Comparison of ENCODE assay signal across 23 mouse cellular contexts in the genomic region with DNA sequence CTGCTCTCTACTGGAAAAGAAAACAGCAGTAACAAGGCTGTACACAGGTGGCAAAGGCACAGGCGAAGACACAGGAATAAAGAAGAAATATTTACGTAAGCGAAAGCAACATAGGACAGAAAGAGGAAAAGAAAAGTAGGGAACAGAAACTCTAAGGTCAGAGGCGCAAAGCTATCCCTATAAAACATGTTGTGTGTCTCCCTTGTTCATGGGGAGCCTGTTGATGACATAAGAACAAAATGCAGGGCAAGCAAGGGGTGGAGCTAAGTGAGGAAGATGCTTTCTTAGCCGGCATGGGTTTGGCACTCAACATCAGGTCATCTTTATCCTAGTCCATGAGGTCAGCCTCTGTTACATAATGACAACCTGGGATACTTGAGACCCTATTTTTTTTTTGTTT. TPM values are rescaled to one million over a fixed set of nuclear protein-coding genes. Genes with fewer than 3 reads are reported as not detected.
DNase-seq lines count a peak whose midpoint lies in the region; ATAC-seq and TF ChIP-seq lines count a peak whose summit lies in the region.
"Had no signal": no experiment of that assay in that cellular context is flagged by ENCODE, and none has a peak within 500 bp of the region (broad histone marks: within the 10 kb centered on the region; RNA-seq: fewer than 3 reads in every experiment).

No protein-coding gene starts in this region.

- H3K36me3 ChIP-seq in heart, adult 2 months (ENCODE audit: control insufficient read depth, insufficient read depth, low read length): peaks cover 6% of the 10 kb centered on the region

- no peak overlapping the region for H3K4me3 ChIP-seq in heart, adult 2 months

- intact Hi-C loops in heart, adult 2 months (cut with DNase I): no loop called here
- intact Hi-C loops in left cerebral cortex, postnatal 10 days (cut with DNase I): no loop called here

- H3K27me3 ChIP-seq in heart, adult 2 months (ENCODE audit: control insufficient read depth, insufficient read depth, low read length): no peaks in the 10 kb centered on the region
- H3K27me3 ChIP-seq: CH12.LX, Patski had no signal

- DNase-seq in A20 (ENCODE audit: low read depth, low spot score): peak; percentile 33
- no peak for DNase-seq in right cerebral cortex, postnatal 10 days (ENCODE audit: low spot score in 2 of 2)
- DNase-seq in heart, adult 2 months: no peak
- DNase-seq in left cerebral cortex, postnatal 10 days (ENCODE audit: extremely low spot score in 1 of 2, low spot score in 2 of 2): no peak
- DNase-seq in adrenal gland, adult 18-20 months (ENCODE audit: low spot score in 2 of 2): no peak
- DNase-seq: adrenal gland, adult 2 months; adrenal gland, adult 8-10 months; adrenal gland, postnatal 10 days; adrenal gland, postnatal 14 days; adrenal gland, postnatal 25 days; adrenal gland, postnatal 36 days; B cell, adult 2 months; cerebellum, adult 11 months; cerebellum, adult 11-12 months; cerebellum, adult 18-20 months; cerebellum, adult 2 months had no signal

- TF ChIP-seq POLR2A in heart, adult 2 months (IDR thresholded peaks at IDR 0.05; ENCODE audit: insufficient read depth, low read depth, low read length): no peak

- TF ChIP-seq EP300 in heart, adult 2 months (IDR thresholded peaks at IDR 0.05; ENCODE audit: insufficient read depth, low read depth, low read length): no peak

- H3K4me1 ChIP-seq in heart, adult 2 months (ENCODE audit: control insufficient read depth, insufficient read depth, low read length): peaks cover 11% of the 10 kb centered on the region

- peaks cover 5% of the 10 kb centered on the region; the same call in 1 of the 2 replicates for H3K79me2 ChIP-seq in heart, adult 2 months (replicated peaks; ENCODE audit: control insufficient read depth, insufficient read depth, low read length)

- 82% methylated on average over 5 of the region's 5 CpGs for WGBS in heart, adult 2 months

- peak; percentile 87 for ATAC-seq in granulocyte monocyte progenitor cell, adult 5-6 weeks (replicated peaks; ENCODE audit: poor library complexity, severe bottlenecking)
- ATAC-seq in megakaryocyte, adult 5-6 weeks (ENCODE audit: poor library complexity, severe bottlenecking): peak; percentile 67
- ATAC-seq in megakaryocyte progenitor cell, adult 5-6 weeks (replicated peaks; ENCODE audit: poor library complexity): peak; percentile 34; the same call in 1 of the 2 replicates
- ATAC-seq: activated CD4-positive, CD25-positive, alpha-beta regulatory T cell, adult 4 months; CD4-positive, CD25-positive, alpha-beta regulatory T cell, adult 4 months; Patski had no signal

- H3K9ac ChIP-seq in heart, adult 2 months (ENCODE audit: low read depth, low read length): no peak overlapping the region

- no peak for TF ChIP-seq CTCF in heart, adult 2 months (IDR thresholded peaks at IDR 0.05)

- H3K27ac ChIP-seq in heart, adult 2 months: no peak overlapping the region

RNA-seq across cellular contexts. Expression of a gene that starts 50.4 kb away (rescaled TPM):
- total RNA-seq in granulocyte monocyte progenitor cell, adult 5-6 weeks (2014; fragmentation: Nextera tagmentation): 33.6 and 40.3 TPM in 2 replicates
- total RNA-seq in granulocyte monocyte progenitor cell, adult 5-6 weeks (2017): 35.3 and 44.5 TPM in 2 replicates
- total RNA-seq in megakaryocyte, adult 5-6 weeks (2015): 12.5 and 15.9 TPM in 2 replicates
- 40.2 and 43.9 TPM in 2 replicates for total RNA-seq in megakaryocyte, adult 5-6 weeks (2017)
- total RNA-seq in megakaryocyte progenitor cell, adult 5-6 weeks (2015): 8.3 and 15.7 TPM in 2 replicates
- 34.4 and 37.3 TPM in 2 replicates for total RNA-seq in megakaryocyte progenitor cell, adult 5-6 weeks (2017)
- total RNA-seq in heart, adult 2 months (2021): 100 to 1,000 TPM; 202 to 218 TPM
- 154 and 242 TPM in 2 replicates for polyA plus RNA-seq in heart, adult 2 months (2012; rRNA removed)
- total RNA-seq in left cerebral cortex, postnatal 10 days (2021): 100 to 1,000 TPM; 226 to 228 TPM
- total RNA-seq in adrenal gland, adult 18-20 months (2021): 100 to 1,000 TPM; 131 to 132 TPM

Comparison
In these comparisons a context has a peak if more than half of its experiments do, and no peak if none do; other contexts are left out.
1. ATAC-seq: peak in every context shown above with its lines; median percentile 87 in granulocyte monocyte progenitor cell, adult 5-6 weeks; 67 in megakaryocyte, adult 5-6 weeks; 34 in megakaryocyte progenitor cell, adult 5-6 weeks.